Mouse (Mus musculus) bone marrow macrophage, adult 2 months (primary cell): ENCODE measurements around the gene Adra2b. TPM values are rescaled to one million over a fixed set of nuclear protein-coding genes. Genes with fewer than 3 reads are reported as not detected.

Experiments used
- H3K27ac ChIP-seq: 2 replicates; pipeline ENCODE4 v1.5.1; 2012; ENCODE audit warnings: low read depth, low read length; ENCODE audit not compliant: insufficient read depth
- H3K4me1 ChIP-seq: 2 replicates; pipeline ENCODE4 v1.6.1; 2012; ENCODE audit warnings: low read length; ENCODE audit not compliant: control insufficient read depth, insufficient read depth
- H3K4me3 ChIP-seq: 2 replicates; pipeline ENCODE4 v1.5.1; 2012; ENCODE audit warnings: mild to moderate bottlenecking, low read length, moderate library complexity; ENCODE audit not compliant: insufficient read depth
- CTCF ChIP-seq: IDR thresholded peaks from 2 replicates; pipeline ENCODE4 v1.5.1; 2012; ENCODE audit warnings: low read depth, mild to moderate bottlenecking, low read length, moderate library complexity
- POLR2A ChIP-seq: IDR thresholded peaks from 2 replicates; pipeline ENCODE4 v1.6.1; 2012; ENCODE audit warnings: mild to moderate bottlenecking, low read depth, low read length, borderline replicate concordance
- polyA plus RNA-seq: library from polyadenylated mRNA; stranded (reverse); fragments of >200 nt; gene quantifications from 2 replicates; pipeline ENCODE4 v1.2.4, GENCODE M21; 2012; ENCODE audit not compliant: missing spikeins, insufficient read depth, insufficient read length

Gene Adra2b
- polyA plus RNA-seq, 1 experiment: 0.13 TPM

DNA sequence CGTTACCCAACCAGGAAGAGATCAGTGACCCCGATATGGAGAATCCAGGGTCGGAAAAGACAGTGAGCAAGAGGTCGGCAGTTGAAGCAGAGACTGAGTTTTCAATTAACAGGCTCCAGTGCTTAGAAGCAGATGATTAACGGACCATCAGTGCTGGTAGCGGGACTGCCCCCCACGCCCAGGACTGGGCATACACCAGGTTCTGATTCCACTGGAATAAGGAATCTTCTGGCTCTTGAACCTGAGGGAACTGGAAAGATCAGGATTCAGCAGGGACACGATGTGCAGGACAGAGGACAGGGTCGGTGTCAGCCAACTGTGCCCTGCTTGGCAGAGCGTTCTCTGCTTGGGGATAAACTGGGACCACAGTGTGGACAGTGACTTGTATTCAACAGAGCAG lies 52.8 kb downstream of the Adra2b start:
- no peaks in the 10 kb centered on the region for H3K4me1 ChIP-seq
- H3K27ac ChIP-seq: no peak overlapping the region
- TF ChIP-seq POLR2A (no peak), CTCF (no peak)
- no peak overlapping the region for H3K4me3 ChIP-seq

DNA sequence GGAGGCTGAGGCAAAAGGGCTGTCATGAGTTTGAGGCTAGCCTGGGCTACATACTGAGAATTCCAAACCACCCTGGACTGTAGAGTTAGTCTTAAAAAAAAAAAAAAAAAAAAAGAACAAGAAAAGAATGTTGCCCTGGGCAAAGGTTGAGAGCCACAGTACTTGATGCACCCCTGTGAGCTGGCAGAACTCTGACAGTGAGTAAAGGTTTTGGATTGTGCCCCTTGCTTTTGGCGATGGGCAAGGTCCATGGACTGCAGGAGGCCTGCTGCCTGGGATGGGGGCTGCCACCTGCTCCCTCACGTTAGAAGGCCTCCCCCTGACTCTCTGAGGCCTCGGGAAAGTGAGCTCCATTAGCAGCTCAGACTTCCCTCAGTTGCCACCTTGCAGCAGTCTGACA lies 53.7 kb downstream of the Adra2b start:
- Histone ChIP-seq H3K4me1 (no peaks in the 10 kb centered on the region), H3K4me3 (no peak overlapping the region), H3K27ac (no peak overlapping the region)
- TF ChIP-seq CTCF (no peak), POLR2A (no peak)

Other genes with a start within 250 kb of the Adra2b start
- 32.5 and 33.3 TPM in 2 replicates for gene Ncaph, start 229.3 kb upstream of the Adra2b start, polyA plus RNA-seq
- gene Itpripl1, start 219.8 kb upstream of the Adra2b start, polyA plus RNA-seq: 23.8 and 26.6 TPM in 2 replicates
- gene 1810024B03Rik, start 154.9 kb upstream of the Adra2b start, polyA plus RNA-seq: 1.9 and 2.0 TPM in 2 replicates
- gene Snrnp200, start 154.8 kb upstream of the Adra2b start, polyA plus RNA-seq: 34.6 and 44.1 TPM in 2 replicates
- 44.6 and 48.8 TPM in 2 replicates for gene Ciao1, start 115.4 kb upstream of the Adra2b start, polyA plus RNA-seq
- gene Tmem127, start 115.3 kb upstream of the Adra2b start, polyA plus RNA-seq: 41.6 and 46.2 TPM in 2 replicates
- gene Stard7, start 93.0 kb upstream of the Adra2b start, polyA plus RNA-seq: 35.5 and 36.7 TPM in 2 replicates
- gene Dusp2, start 27.0 kb upstream of the Adra2b start, polyA plus RNA-seq: 2.0 TPM in 2 replicates
- gene Astl, start 24.6 kb upstream of the Adra2b start, polyA plus RNA-seq: 0.59 TPM in 1 of 2 replicates, not detected in the other
- gene Gpat2, start 62.0 kb downstream of the Adra2b start, polyA plus RNA-seq: not detected in 2 replicates
- gene Fahd2a, start 81.4 kb downstream of the Adra2b start, polyA plus RNA-seq: 11.9 and 16.9 TPM in 2 replicates
- not detected in 2 replicates for gene Kcnip3, start 158.9 kb downstream of the Adra2b start, polyA plus RNA-seq
- gene Prom2, start 178.3 kb downstream of the Adra2b start, polyA plus RNA-seq: not detected in 2 replicates
- 3.9 and 6.0 TPM in 2 replicates for gene Zfp661, start 223.9 kb downstream of the Adra2b start, polyA plus RNA-seq
- gene Mrps5, start 224.0 kb downstream of the Adra2b start, polyA plus RNA-seq: 50.9 and 51.2 TPM in 2 replicates